Mouse (Mus musculus) liver, embryonic 14.5 days (tissue): Measurements from ENCODE around the gene Sigmar1. TPM values are rescaled to one million over a fixed set of nuclear protein-coding genes. Genes with fewer than 3 reads are reported as not detected.
"Not testable (repeated sequence)": the region's sequence is repeated elsewhere in the genome, so short reads cannot be mapped to it uniquely, and the experiment has no call there.

Experiments
- ATAC-seq: fragments of 200-750 bp; cut with Nextera tagmentation; 2 replicates; pipeline ENCODE4 v1.8.0; 2017; ENCODE audit warnings: moderate number of reproducible peaks, mild to moderate bottlenecking, moderate library complexity; ENCODE audit not compliant: insufficient read depth
- DNase-seq, 3 experiments: peaks; one replicate each; pipeline ENCODE4 v3.0.0-alpha.2; 2012 to 2013; ENCODE audit warnings: low read depth in 3 of 3, low spot score in 3 of 3
- H3K27ac ChIP-seq: fragments of 300-500 bp; sonication (generic); 2 replicates; pipeline ENCODE4 v1.5.1; 2014; ENCODE audit warnings: moderate library complexity, mild to moderate bottlenecking, control low read depth, inconsistent platforms
- H3K27me3 ChIP-seq: fragments of 300-500 bp; sonication (generic); 2 replicates; pipeline ENCODE4 v1.6.1; 2014; ENCODE audit warnings: mild to moderate bottlenecking, low read length, moderate library complexity; ENCODE audit not compliant: control insufficient read depth, insufficient read depth
- H3K36me3 ChIP-seq: fragments of 300-500 bp; sonication (generic); replicated peaks from 2 replicates; pipeline ENCODE4 v1.6.1; 2014; ENCODE audit warnings: low read depth; ENCODE audit not compliant: control insufficient read depth, insufficient read depth
- H3K4me1 ChIP-seq, 2 experiments: fragments of 200-500 bp in 1 of 2; fragments of 300-500 bp in 1 of 2; sonication (generic) in 1 of 2; replicated peaks; 2 replicates each; pipeline ENCODE4 v1.6.1; 2012 to 2014; ENCODE audit warnings: antibody characterized with exemption in 1 of 2, inconsistent platforms in 1 of 2, low read length in 1 of 2; ENCODE audit not compliant: control insufficient read depth in 2 of 2, insufficient read depth in 2 of 2
- H3K4me2 ChIP-seq: fragments of 300-500 bp; sonication (generic); 2 replicates; pipeline ENCODE4 v1.6.1; 2014; ENCODE audit warnings: low read depth, mild to moderate bottlenecking, control low read depth, moderate library complexity
- H3K4me3 ChIP-seq, 2 experiments: fragments of 200-500 bp in 1 of 2; fragments of 300-500 bp in 1 of 2; sonication (generic) in 1 of 2; 2 replicates each; pipeline ENCODE4 v1.5.1; 2012 to 2014; ENCODE audit warnings: low read depth in 2 of 2, low read length in 2 of 2, mild to moderate bottlenecking in 2 of 2, control low read depth in 1 of 2, inconsistent platforms in 1 of 2, moderate library complexity in 1 of 2; ENCODE audit not compliant: insufficient read depth in 1 of 2
- H3K9ac ChIP-seq: fragments of 300-500 bp; sonication (generic); replicated peaks from 2 replicates; pipeline ENCODE4 v1.6.1; 2014; ENCODE audit warnings: mild to moderate bottlenecking, control low read depth, moderate library complexity
- H3K9me3 ChIP-seq: fragments of 300-500 bp; sonication (generic); 2 replicates; pipeline ENCODE4 v1.6.1; 2016; ENCODE audit warnings: low read length, mixed read lengths; ENCODE audit not compliant: control insufficient read depth
- CTCF ChIP-seq: IDR thresholded peaks from 2 replicates; pipeline ENCODE4 v1.5.1; 2016; ENCODE audit warnings: antibody characterized with exemption, low read depth, control low read depth
- EP300 ChIP-seq: IDR thresholded peaks from 2 replicates; pipeline ENCODE4 v1.6.1; 2016; ENCODE audit warnings: antibody characterized with exemption, low read depth
- WGBS: fragments of 180-500 bp; shearing (Covaris S2); extraction: QIAGEN DNeasy Blood & Tissue Kit; methylation state at CpG from one replicate; pipeline ENCODE4 v1.1.7; 2014; ENCODE audit not compliant: insufficient replicate concordance; 5-methylcytosine and 5-hydroxymethylcytosine counted together
- polyA plus RNA-seq, 2 experiments: library from polyadenylated mRNA; depleted of rRNA in 1 of 2; stranded (reverse) in 1 of 2; unstranded in 1 of 2; fragments of >200 nt; fragmentation: Nextera tagmentation in 1 of 2; extraction: Ambion mirVana in 1 of 2; gene quantifications; 2 replicates each; pipeline versions ENCODE4 v1.2.1 to v1.2.3; 2012 to 2014

Gene Sigmar1
- polyA plus RNA-seq (2012; rRNA removed) (24.4 and 30.2 TPM in 2 replicates), polyA plus RNA-seq (2014; fragmentation: Nextera tagmentation; extraction: Ambion mirVana) (36.0 and 36.2 TPM in 2 replicates)

DNA sequence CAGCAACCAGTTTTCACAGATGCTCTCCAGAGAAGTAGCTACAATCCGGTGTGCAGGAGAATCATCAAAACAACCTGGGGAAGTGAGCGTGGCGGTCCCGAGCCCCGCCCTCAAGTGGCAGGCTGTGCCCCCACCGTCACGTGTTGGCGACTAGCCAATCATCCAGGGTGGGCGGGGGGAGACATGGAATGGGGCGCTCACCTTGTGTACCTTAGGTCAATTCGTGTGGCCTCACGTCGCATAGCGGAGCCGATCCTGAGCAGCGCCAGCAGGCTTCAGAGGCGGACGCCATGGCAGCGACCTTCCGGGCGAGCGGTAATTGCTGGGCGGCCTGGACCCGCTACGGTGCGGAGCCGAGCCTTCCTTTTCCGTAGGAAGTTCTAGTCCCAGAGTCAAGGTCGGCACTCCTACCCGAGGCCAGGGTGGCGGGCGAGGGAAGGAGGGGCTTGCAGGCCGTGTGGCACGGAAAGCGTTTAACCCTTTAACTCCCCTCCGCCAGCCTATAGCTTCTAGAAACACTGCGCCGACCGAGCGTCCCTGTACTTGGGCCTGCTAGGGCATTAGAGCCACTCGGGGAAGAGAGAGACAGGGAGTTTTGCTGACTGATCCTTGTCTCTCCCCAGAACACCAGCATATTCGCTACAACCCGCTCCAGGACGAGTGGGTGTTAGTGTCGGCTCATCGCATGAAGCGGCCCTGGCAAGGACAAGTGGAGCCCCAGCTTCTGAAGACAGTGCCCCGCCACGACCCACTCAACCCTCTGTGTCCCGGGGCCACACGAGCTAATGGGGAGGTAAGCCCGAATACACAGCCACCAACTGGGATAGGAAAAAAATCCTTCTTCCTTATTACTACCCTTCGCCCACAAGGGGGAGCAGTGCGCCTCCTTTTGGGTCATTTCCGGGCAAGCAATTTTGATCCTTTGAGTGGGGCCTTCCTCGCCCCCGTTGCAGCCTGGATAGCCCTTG is at the start of gene Sigmar1:
Gene Sigmar1, minus strand, starts transcription at position 820 of the 968 bp plus-strand sequence.
- peak within 1 kb of the TSS; percentile 47 for H3K27ac ChIP-seq
- H3K36me3 ChIP-seq: no peaks in the 10 kb centered on the region; the same call in 1 of the 2 replicates
- DNase-seq (peak; percentile 75 to 78 (median 76)), ATAC-seq (peak; percentile 81)
- H3K4me3 ChIP-seq: peak within 1 kb of the TSS; percentile 64 to 66
- peak within 1 kb of the TSS; percentile 59 for H3K9ac ChIP-seq
- peaks cover 10 to 22% of the 10 kb centered on the region in 2 experiments for H3K4me1 ChIP-seq
- TF ChIP-seq EP300 (no peak), CTCF (peak; percentile 92)
- under 1% methylated on average over 57 of the region's 57 CpGs for WGBS
- H3K4me2 ChIP-seq: peak within 1 kb of the TSS; percentile 68
- H3K9me3 ChIP-seq: no peaks in the 10 kb centered on the region
- no peaks in the 10 kb centered on the region for H3K27me3 ChIP-seq

DNA sequence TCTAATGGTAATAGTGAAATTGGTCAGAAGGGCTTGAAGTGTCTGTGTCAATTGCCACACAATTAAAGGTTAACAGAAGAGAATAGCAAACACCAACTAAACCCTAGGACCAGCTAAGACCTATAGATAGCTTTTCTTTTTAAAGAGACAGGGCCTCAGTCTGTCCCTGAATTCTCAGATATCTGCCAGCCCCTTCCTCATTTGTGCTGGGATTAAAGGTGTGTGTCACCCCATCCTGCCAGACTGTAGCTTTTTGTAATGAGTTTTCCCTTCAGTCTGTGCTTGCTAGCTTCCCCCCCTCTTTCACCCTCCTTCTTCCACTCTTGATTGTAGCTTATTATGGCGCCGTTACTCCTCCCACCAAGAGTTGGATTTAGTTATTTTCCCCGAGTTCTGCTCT is 27.2 kb upstream of the Sigmar1 start:
- H3K36me3 ChIP-seq, H3K27ac ChIP-seq, H3K27me3 ChIP-seq, H3K9me3 ChIP-seq, H3K4me1 ChIP-seq, H3K4me3 ChIP-seq, H3K9ac ChIP-seq, DNase-seq, H3K4me2 ChIP-seq, ATAC-seq: not testable (repeated sequence)
- WGBS: 47% methylated on average over 3 of the region's 3 CpGs

DNA sequence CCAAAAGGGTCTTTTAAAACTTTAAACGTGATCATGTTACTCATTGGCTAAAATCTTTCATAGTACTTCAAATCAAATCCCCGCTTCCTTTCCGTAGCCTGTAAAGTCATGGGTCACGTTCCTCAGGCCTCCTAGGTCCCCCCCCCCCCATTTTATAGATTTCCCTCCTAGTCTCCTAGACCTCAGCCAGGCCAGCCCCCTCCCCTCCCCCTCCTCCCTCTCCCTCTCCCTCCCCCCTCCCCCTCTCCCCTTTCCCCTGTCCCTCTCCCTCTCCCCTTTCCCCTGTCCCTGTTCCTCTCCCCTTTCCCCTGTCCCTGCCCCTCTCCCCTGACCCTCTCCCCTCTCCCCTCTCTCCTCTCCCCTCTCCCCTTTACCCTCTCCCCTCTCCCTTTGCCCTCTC is 26.8 kb upstream of the Sigmar1 start:
- H3K4me1 ChIP-seq: not testable (repeated sequence)

DNA sequence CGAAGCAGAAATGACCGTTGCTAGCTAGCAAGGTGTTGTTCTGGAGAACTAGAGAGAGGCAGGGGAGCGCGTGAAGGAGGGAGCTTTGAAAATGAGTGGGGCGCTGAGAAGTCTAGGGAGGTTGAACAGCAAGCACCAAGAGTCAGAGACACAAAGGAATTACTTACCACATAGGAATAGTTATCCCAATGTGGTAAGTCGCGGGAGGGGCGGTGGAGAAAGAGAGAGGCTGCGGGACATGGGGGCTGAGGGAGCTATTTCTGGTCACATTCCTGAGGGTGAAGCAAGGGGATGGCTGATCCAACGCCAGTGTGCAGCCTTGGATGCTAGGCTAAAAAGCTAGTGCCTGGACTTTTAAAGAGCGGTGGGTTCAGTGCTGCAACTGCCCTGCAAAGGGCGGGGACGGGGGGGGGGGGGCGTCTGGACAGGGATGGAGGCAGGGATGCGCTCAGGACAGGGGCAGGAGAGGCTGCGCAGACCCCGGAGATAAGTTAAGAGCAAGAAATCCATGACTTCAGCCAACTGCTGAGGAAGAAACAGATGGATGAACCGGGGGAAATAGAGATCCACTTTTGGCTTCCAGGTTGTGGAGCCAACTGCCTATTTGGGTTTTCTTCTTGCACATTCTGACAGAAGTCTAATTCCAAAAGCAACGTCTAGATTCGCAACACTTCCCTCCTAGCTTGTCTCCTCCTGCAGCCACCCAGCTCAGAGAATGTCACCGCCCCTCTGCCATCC is 26.0 kb upstream of the Sigmar1 start:
- not testable (repeated sequence) for H3K4me2 ChIP-seq, ATAC-seq, H3K27ac ChIP-seq, H3K9ac ChIP-seq, H3K36me3 ChIP-seq, H3K9me3 ChIP-seq, H3K4me1 ChIP-seq, H3K4me3 ChIP-seq, DNase-seq, H3K27me3 ChIP-seq
- WGBS: 22% methylated on average over 15 of the region's 21 CpGs

More for the DNA sequence above, 26.8 kb upstream of the Sigmar1 start:
- DNase-seq, H3K27ac ChIP-seq, H3K27me3 ChIP-seq, H3K36me3 ChIP-seq, H3K4me3 ChIP-seq, H3K4me2 ChIP-seq, ATAC-seq, H3K9ac ChIP-seq, H3K9me3 ChIP-seq: not testable (repeated sequence)
- WGBS: 39% methylated on average over 4 of the region's 4 CpGs

DNA sequence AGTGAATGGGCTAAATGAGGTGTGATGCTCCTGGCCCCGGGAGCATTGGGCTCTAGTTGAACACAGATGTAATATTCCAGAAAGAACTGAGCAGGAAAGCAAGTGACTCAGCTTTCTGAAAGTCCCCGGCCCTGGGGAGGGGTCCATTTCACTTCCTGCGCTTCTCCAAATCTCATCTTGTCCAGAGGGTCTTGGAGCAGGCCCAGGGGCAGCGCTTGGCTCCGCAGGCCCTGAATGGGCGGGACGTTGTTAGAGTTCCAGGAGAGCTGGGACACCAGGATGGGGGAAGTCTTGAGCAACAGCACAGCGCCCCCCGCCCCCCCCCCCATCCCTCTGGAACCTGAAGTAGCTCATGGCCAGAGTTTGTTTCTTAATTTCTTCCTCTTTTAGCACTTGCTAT is 25.3 kb upstream of the Sigmar1 start:
- not testable (repeated sequence) for H3K4me3 ChIP-seq, H3K9me3 ChIP-seq, DNase-seq, H3K9ac ChIP-seq, ATAC-seq, H3K27me3 ChIP-seq, H3K4me2 ChIP-seq, H3K36me3 ChIP-seq, H3K4me1 ChIP-seq, H3K27ac ChIP-seq
- 25% methylated on average over 7 of the region's 9 CpGs for WGBS

DNA sequence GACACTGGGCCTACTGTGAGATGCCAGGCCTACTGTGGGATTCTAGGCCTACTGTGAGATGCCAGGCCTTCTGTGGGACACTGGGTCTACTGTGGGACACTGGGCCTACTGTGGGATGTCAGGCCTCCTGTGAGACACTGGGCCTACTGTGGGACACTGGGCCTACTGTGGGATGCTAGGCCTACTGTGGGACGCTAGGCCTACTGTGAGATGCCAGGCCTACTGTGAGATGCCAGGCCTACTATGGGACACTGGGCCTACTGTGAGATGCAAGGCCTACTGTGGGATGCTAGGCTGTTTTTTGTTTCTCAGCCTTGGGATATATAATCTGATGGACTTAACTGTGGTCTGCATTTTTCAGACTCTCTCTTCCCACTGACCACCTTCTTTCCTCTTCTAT is 19.9 kb upstream of the Sigmar1 start:
- not testable (repeated sequence) for H3K36me3 ChIP-seq, H3K27me3 ChIP-seq, H3K4me2 ChIP-seq, H3K4me3 ChIP-seq, ATAC-seq, DNase-seq, H3K4me1 ChIP-seq, H3K9me3 ChIP-seq, H3K9ac ChIP-seq, H3K27ac ChIP-seq
- WGBS: 50% methylated on average over 1 of the region's 1 CpGs

DNA sequence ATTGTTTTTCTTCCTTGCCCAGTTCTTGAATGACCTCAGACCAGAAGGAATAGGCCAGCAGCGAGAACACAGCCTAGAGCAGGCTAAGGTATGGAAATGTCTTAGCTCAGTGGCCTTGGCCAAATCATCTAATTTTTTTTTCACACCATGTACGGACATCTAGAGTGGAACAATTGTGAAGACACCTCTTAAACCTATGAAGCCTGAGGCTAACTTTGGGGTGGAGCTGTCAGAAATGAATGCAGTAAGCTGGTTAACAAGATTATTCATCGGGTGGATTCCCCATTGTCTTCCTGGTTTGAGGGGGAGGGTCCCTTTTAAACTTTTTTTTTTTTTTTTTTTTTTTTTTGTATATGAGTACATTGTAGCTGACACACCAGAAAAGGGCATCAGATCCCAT is 18.5 kb upstream of the Sigmar1 start:
- ATAC-seq, H3K9me3 ChIP-seq, H3K27ac ChIP-seq, H3K36me3 ChIP-seq, H3K9ac ChIP-seq, DNase-seq, H3K4me1 ChIP-seq, H3K27me3 ChIP-seq: not testable (repeated sequence)
- peak overlapping the region; percentile 51 for H3K4me2 ChIP-seq
- H3K4me3 ChIP-seq: peak overlapping the region; percentile 19 to 48; a peak in 1 of 4 replicates
- WGBS: 74% methylated on average over 3 of the region's 3 CpGs
